Mouse (Mus musculus) liver, embryonic 14.5 days (tissue): ENCODE results near the gene Znrf3.

Source experiments
- CTCF ChIP-seq: IDR thresholded peaks from 2 replicates; pipeline ENCODE4 v1.5.1; 2016; ENCODE audit warnings: antibody characterized with exemption, low read depth, control low read depth
- EP300 ChIP-seq: IDR thresholded peaks from 2 replicates; pipeline ENCODE4 v1.6.1; 2016; ENCODE audit warnings: antibody characterized with exemption, low read depth

- TF ChIP-seq CTCF (no peak), EP300 (no peak)
Measured at GRCm38 (mm10) chr11:5254016-5254415, 190.6 kb downstream of the Znrf3 start.
